Mouse (Mus musculus) retina, adult 2 months (tissue): ENCODE results near the gene Pard3b.

Source experiments
- DNase-seq: peaks from one replicate; pipeline ENCODE4 v3.0.0-alpha.2; 2012; ENCODE audit warnings: low read depth, low spot score

Pard3b gene

DNA sequence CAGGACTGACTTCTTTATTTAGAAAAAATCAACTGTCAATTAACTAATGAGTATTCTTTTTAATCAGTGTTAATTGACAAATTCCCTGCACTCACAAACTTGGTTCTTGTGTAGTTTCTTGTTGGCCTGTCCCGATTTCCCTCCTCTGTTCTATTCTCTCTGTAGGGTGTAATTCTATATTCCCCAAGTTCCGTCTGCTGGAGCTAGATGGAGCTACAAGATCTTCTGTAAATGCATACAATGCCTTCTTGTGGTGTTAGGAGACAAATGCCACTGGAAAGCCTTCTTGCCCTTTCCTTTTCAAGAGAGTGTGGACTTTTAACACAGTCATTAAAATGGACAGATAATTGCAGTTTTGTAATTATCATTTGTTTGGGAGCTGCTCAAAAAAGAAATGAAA lies 286.3 kb downstream of the Pard3b start:
- DNase-seq: peak; percentile 8

GRCm38 (mm10) chr1:61925541-61925940 lies 286.9 kb downstream of the Pard3b start:
- no peak for DNase-seq

DNA sequence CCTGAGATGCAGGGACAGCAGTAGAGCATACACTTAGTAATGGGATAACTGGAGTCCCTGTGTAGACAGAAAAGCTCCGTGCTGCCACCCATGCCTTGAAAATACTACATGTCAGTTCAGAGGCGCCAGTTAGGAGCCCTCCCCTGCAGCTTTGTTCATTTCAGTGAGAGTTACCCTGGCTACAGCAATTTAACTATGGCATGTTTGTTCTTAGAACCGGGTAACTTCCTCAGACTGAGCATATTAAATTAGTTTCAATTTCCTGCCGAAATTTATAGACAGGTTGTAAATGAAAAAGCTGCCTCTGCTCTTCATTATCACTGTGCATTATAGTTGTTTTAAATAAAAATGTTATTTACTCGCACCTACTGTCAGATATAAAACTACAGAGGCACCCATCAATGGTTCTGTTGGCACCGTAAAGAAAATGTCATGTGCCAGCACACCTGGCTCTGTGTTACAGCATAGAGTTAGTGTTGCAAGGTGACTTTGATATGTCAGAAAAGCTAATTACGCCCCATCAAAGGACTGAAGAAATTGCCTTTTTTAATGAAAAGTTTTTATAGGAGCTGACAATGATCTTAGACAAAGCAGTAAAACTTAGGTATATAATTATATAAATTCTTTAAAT lies 289.6 kb downstream of the Pard3b start:
- DNase-seq: no peak

- DNase-seq: no peak
These were observed 294.9 kb downstream of the Pard3b start for GRCm38 (mm10) chr1:61933574-61933973.

- DNase-seq: no peak
These were observed 296.1 kb downstream of the Pard3b start for GRCm38 (mm10) chr1:61934760-61935159.

GRCm38 (mm10) chr1:61939882-61940281 lies 301.3 kb downstream of the Pard3b start:
- DNase-seq: no peak

- DNase-seq: no peak
These were observed 322.9 kb downstream of the Pard3b start for GRCm38 (mm10) chr1:61961533-61961932.

DNA sequence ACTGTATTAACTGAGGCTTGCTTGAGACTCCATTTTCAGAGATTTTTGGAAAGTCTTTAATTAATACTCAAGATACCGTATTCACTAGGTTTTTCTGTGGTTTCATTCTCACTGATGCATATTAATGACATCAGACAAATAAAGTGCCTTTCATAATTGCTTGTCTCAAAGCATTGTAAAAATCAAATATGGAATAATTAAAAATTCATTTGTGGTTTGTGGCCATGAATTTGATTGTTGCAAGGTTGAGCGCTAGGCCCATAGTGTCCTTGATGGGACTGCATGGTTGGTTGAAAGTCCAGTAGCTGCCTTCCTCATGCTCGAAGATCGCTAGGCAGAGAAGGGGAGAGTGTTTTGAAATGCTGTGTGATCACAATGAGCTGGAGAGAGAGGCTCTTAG lies 323.9 kb downstream of the Pard3b start:
- DNase-seq: no peak

- no peak for DNase-seq
These were observed 328.5 kb downstream of the Pard3b start for GRCm38 (mm10) chr1:61967124-61967523.

DNA sequence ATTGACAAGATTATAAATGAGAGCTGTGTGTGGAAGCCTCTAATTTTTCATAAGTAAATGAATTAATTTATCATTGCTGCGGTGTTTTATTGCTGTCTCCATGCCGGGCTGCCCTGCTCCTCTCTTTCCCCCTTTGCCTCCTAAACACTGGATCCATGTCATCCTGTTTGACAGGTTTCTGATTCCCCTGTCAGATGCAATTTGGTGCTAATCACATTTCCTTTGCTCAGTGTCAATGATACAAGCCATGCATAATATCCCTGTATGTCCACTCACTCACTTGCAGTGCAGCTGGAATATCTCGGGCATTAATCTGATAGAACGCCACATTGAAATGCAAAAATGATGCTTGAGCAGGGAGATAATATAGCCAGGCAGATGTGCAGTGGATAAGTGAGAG lies 329.2 kb downstream of the Pard3b start:
- no peak for DNase-seq

DNA sequence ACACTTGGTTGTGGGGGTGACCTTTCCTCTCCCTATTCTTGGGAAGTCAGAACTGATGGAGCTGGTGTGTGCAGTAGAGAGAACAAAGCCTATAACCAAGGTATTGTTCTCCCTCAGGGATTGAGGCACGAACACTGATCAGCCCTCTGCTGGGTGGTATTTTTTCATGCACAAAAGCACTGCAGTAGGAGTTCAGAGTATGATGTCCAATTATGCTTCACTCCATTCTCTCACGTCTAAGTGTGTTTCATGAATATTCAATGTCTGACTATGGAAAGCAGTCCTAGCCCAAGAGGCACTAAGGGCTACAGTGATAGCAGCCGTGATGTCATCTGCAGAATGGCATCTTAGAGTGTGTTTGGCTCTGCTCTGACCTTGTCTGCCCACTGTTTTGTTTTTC lies 359.1 kb downstream of the Pard3b start:
- DNase-seq: no peak

DNA sequence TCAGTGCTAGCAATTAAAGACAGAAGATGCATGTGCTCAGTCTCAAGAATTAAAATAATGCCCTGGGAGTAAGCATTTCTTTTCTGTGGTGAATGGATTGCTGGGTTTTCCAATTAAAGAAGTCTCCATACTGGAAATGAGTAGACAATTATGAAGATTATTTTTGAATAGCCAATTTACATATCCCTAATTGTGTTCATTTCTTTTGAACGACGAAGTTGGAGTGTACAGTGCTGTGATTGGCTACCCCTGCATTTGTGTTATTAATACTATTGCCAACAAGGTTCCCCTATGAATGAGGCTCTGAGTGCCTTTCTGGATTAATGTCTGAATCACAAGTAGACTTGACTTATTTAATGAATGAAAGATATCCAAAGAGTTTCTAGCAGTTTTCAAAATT lies 370.2 kb downstream of the Pard3b start:
- DNase-seq: no peak

- no peak for DNase-seq
These were observed 373.1 kb downstream of the Pard3b start for GRCm38 (mm10) chr1:62011712-62012111.

GRCm38 (mm10) chr1:62016536-62017300 lies 378.1 kb downstream of the Pard3b start:
- no peak for DNase-seq

DNA sequence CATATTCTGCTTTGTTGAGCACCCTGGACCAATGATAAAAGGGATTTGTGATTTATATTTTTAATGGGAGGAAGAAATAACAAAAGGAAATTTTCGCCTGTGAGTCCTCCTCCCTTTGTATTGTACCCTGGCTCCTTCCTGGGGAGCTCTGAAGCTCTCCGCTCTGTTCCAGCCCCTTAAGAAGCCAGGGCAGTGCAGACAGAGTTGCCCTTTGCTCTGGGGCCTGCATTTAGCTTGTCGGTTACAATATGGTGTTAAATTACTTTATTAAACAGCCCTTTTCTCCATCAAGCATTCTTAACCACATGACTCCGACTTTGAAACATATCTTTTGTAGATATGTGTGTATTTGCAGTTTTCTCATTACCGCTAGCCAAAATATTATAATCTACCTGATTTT lies 379.7 kb downstream of the Pard3b start:
- no peak for DNase-seq

GRCm38 (mm10) chr1:62019743-62020142 lies 381.1 kb downstream of the Pard3b start:
- no peak for DNase-seq

- DNase-seq: no peak
These were observed 403.1 kb downstream of the Pard3b start for GRCm38 (mm10) chr1:62041718-62042117.

GRCm38 (mm10) chr1:62048592-62048991 lies 410.0 kb downstream of the Pard3b start:
- DNase-seq: no peak

- DNase-seq: no peak
These were observed 412.7 kb downstream of the Pard3b start for GRCm38 (mm10) chr1:62051186-62051825.

- DNase-seq: no peak
These were observed 414.6 kb downstream of the Pard3b start for GRCm38 (mm10) chr1:62053167-62053638.

DNA sequence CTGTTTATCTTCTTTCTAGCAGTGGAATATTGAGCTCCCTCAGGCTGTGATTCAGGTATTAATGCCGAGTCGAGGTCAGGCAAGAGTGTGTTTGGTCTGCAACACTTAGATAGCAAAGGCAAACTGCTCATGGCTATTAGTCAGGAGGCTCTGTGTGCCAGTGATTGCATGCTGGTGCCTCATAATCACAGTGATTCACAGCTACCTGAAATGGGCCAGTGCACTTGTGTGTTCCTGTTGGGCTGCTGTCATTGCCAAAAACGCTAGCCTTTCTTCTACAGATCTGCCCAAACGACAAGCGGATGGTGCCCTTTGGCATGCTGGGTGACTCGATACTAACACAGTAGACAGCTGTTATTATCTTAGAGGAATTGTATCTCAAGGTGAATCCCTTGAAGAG lies 416.7 kb downstream of the Pard3b start:
- DNase-seq: no peak

- no peak for DNase-seq
These were observed 432.0 kb downstream of the Pard3b start for GRCm38 (mm10) chr1:62070617-62071016.

- no peak for DNase-seq
These were observed 432.5 kb downstream of the Pard3b start for GRCm38 (mm10) chr1:62071139-62071538.
